Comparison of ENCODE assay signal across 13 mouse cellular contexts in the genomic region with DNA sequence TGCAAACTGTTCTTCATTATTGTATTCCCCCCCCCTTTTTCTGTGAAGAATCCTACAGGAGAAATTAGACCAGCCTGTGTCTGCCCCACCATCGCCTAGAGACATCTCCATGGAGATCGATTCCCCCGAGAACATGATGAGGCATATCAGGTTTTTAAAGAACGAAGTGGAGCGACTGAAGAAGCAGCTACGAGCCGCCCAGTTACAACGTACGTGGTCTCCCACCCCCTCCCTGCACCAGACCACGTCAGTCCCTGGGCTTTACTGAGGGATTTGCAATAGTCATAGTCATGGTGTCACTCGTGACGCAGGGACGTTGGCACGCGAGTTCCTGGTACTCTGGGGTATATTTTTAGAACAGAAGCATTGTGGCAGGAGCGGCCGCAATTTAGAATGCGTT. TPM values are rescaled to one million over a fixed set of nuclear protein-coding genes. Genes with fewer than 3 reads are reported as not detected.
DNase-seq lines count a peak whose midpoint lies in the region; ATAC-seq lines count a peak whose summit lies in the region.
"Had no signal": no experiment of that assay in that cellular context is flagged by ENCODE, and none has a peak within 500 bp of the region (broad histone marks: within the 10 kb centered on the region; RNA-seq: fewer than 3 reads in every experiment).

No protein-coding gene starts in this region.

- no peak for DNase-seq in frontal cortex, postnatal 25 days (ENCODE audit: low spot score in 2 of 2)
- peak; percentile 52 for DNase-seq in embryonic facial prominence, embryonic 14.5 days (ENCODE audit: low spot score)
- no peak for DNase-seq in hindbrain, embryonic 11.5 days (ENCODE audit: low spot score)
- no peak for DNase-seq in MN1 (ENCODE audit: low spot score)
- no peak for DNase-seq in embryo, embryonic 11 days
- DNase-seq in kidney, adult 8-10 months = no peak
- DNase-seq: cerebellum, adult 11-12 months; kidney, postnatal 10 days had no signal

- no peaks in the 10 kb centered on the region for H3K9me3 ChIP-seq in embryonic facial prominence, embryonic 14.5 days (ENCODE audit: control insufficient read depth, low read length)
- no peaks in the 10 kb centered on the region for H3K9me3 ChIP-seq in hindbrain, embryonic 11.5 days (ENCODE audit: control insufficient read depth, low read length)
- no peaks in the 10 kb centered on the region for H3K9me3 ChIP-seq in midbrain, embryonic 13.5 days
- H3K9me3 ChIP-seq: stomach, embryonic 15.5 days had no signal

- ATAC-seq in frontal cortex, adult (ENCODE audit: low TSS enrichment) = peak; percentile 35
- peak; percentile 54; the same call in 1 of the 2 replicates for ATAC-seq in embryonic facial prominence, embryonic 14.5 days (ENCODE audit: low read depth)
- ATAC-seq in hindbrain, embryonic 11.5 days (ENCODE audit: low FRiP score) = peak; percentile 54; the same call in 1 of the 2 replicates
- peak; percentile 53; the same call in 1 of the 2 replicates for ATAC-seq in midbrain, embryonic 13.5 days

- H3K36me3 ChIP-seq in embryonic facial prominence, embryonic 14.5 days (ENCODE audit: control insufficient read depth, insufficient read depth, low read length) = peaks cover 49% of the 10 kb centered on the region
- H3K36me3 ChIP-seq in hindbrain, embryonic 11.5 days (ENCODE audit: control insufficient read depth, insufficient read depth, low read length) = no peaks in the 10 kb centered on the region
- H3K36me3 ChIP-seq in midbrain, embryonic 13.5 days = peaks cover 31% of the 10 kb centered on the region

- no peak overlapping the region for H3K27ac ChIP-seq in embryonic facial prominence, embryonic 14.5 days (replicated peaks; ENCODE audit: low read depth, low read length)
- no peak overlapping the region for H3K27ac ChIP-seq in hindbrain, embryonic 11.5 days (ENCODE audit: low read depth, low read length)
- H3K27ac ChIP-seq in midbrain, embryonic 13.5 days = peak overlapping the region; percentile 64
- H3K27ac ChIP-seq: liver, embryonic 14.5 days; stomach, embryonic 15.5 days had no signal

- no peaks in the 10 kb centered on the region for H3K4me1 ChIP-seq in embryonic facial prominence, embryonic 14.5 days (ENCODE audit: control insufficient read depth, insufficient read depth, low read length)
- H3K4me1 ChIP-seq in hindbrain, embryonic 11.5 days (replicated peaks; ENCODE audit: control insufficient read depth, insufficient read depth, low read length) = no peaks in the 10 kb centered on the region
- peaks cover 16% of the 10 kb centered on the region for H3K4me1 ChIP-seq in midbrain, embryonic 13.5 days (replicated peaks)
- H3K4me1 ChIP-seq: stomach, embryonic 15.5 days had no signal

- H3K4me2 ChIP-seq in embryonic facial prominence, embryonic 14.5 days (ENCODE audit: low read depth, low read length) = no peak overlapping the region
- H3K4me2 ChIP-seq in hindbrain, embryonic 11.5 days (replicated peaks; ENCODE audit: low read depth, low read length) = no peak overlapping the region
- no peak overlapping the region for H3K4me2 ChIP-seq in midbrain, embryonic 13.5 days (replicated peaks)
- H3K4me2 ChIP-seq: stomach, embryonic 15.5 days had no signal

- no peak overlapping the region for H3K4me3 ChIP-seq in embryonic facial prominence, embryonic 14.5 days (ENCODE audit: low read depth, low read length)
- no peak overlapping the region for H3K4me3 ChIP-seq in hindbrain, embryonic 11.5 days (ENCODE audit: low read depth, low read length)
- H3K4me3 ChIP-seq in midbrain, embryonic 13.5 days (replicated peaks) = no peak overlapping the region
- H3K4me3 ChIP-seq: erythroblast, embryonic 14.5 days; stomach, embryonic 15.5 days had no signal

- H3K27me3 ChIP-seq in embryonic facial prominence, embryonic 14.5 days (replicated peaks; ENCODE audit: control insufficient read depth, insufficient read depth, low read length) = no peaks in the 10 kb centered on the region
- H3K27me3 ChIP-seq in hindbrain, embryonic 11.5 days (ENCODE audit: control insufficient read depth, insufficient read depth, low read length) = no peaks in the 10 kb centered on the region
- no peaks in the 10 kb centered on the region for H3K27me3 ChIP-seq in midbrain, embryonic 13.5 days
- H3K27me3 ChIP-seq: stomach, embryonic 15.5 days had no signal

- 62% methylated on average over 18 of the region's 18 CpGs for WGBS in embryonic facial prominence, embryonic 14.5 days
- WGBS in hindbrain, embryonic 11.5 days = 80% methylated on average over 18 of the region's 18 CpGs
- WGBS in midbrain, embryonic 13.5 days = 67% methylated on average over 18 of the region's 18 CpGs

- no peak overlapping the region for H3K9ac ChIP-seq in embryonic facial prominence, embryonic 14.5 days (ENCODE audit: low read depth, low read length)
- H3K9ac ChIP-seq in hindbrain, embryonic 11.5 days (ENCODE audit: low read depth, low read length) = no peak overlapping the region
- H3K9ac ChIP-seq in midbrain, embryonic 13.5 days (replicated peaks) = no peak overlapping the region
- H3K9ac ChIP-seq: liver, embryonic 14.5 days; stomach, embryonic 15.5 days had no signal

RNA-seq across cellular contexts. Expression of a gene that starts 35.4 kb away (rescaled TPM):
- 49.9 and 73.9 TPM in 2 replicates for polyA plus RNA-seq in embryonic facial prominence, embryonic 14.5 days (2014; fragmentation: Nextera tagmentation; extraction: Ambion mirVana)
- polyA plus RNA-seq in hindbrain, embryonic 11.5 days (2014; fragmentation: Nextera tagmentation; extraction: Ambion mirVana) = 1.0 and 1.7 TPM in 2 replicates
- 1.2 TPM in 1 of 2 replicates, not detected in the other for polyA plus RNA-seq in midbrain, embryonic 13.5 days (2015; fragmentation: Nextera tagmentation; extraction: Ambion mirVana)
- polyA plus RNA-seq: erythroblast, embryonic 14.5 days had no signal

Comparison
In these comparisons a context has a peak if more than half of its experiments do, and no peak if none do; other contexts are left out.
1. RNA of a gene that starts 35.4 kb away (polyA plus RNA-seq): 49.9 to 73.9 TPM in embryonic facial prominence, embryonic 14.5 days; 1.0 to 1.7 TPM in hindbrain, embryonic 11.5 days and 1.2 TPM in midbrain, embryonic 13.5 days; every median in the first group is over 10 times any median in the second.
2. Peak in every context shown above with its lines, with median percentiles within 50 percentile points of each other: ATAC-seq.